Mouse (Mus musculus): ENCODE data around the gene Nhsl2. TPM values are rescaled to one million over a fixed set of nuclear protein-coding genes. Genes with fewer than 3 reads are reported as not detected.

Gene Nhsl2
- total and polyA plus RNA-seq, 2 experiments = 0.27 to 0.46 TPM

DNA sequence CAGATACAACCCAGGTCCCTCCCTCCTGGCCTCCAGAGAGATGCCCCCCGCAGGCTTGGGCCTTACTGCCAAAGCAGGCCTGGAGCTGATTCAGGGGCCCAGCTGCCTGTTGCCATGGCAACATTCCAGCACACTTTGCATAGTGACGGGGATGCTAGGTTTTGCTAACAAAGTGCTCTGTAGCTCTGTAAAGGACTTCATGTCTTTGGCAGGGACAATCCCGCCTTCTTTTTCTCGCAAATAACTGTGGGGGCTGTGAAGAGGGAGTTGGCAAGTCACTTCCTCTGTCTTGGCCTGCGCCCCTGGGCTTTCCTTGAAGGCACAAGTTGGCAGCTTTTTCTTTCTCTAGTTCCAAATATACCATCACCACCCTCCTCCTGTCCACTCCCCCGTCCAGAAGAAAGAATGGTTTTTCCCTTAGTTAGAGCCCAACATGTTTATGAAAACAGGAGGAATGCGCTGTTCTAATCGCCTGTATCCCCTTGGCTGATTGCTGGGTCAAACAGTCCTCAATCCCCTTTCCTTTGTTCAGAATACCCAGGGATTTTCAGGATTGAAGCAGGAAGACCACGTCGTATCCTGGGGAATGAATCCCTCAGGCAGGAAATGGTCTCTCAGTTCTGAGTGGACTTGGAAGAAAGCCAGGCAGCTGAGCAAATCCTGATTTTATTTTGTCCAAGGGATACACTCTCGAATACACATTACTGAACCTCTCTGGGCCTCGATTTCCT lies 144.8 kb downstream of the Nhsl2 start:
- no peaks in the 10 kb centered on the region for H3K36me3 ChIP-seq (ENCODE audit: control insufficient read depth, insufficient read depth, low read length)
- TF ChIP-seq POLR2A (IDR thresholded peaks at IDR 0.05; ENCODE audit: extremely low read depth, insufficient read depth, low read length) = no peak
- no peak for TF ChIP-seq CTCF (IDR thresholded peaks at IDR 0.05; ENCODE audit: low read depth, low read length)
- 57% methylated on average over 12 of the region's 12 CpGs for WGBS
- H3K27ac ChIP-seq (replicated peaks; ENCODE audit: insufficient read depth, low read depth, low read length) = no peak overlapping the region
- H3K9ac ChIP-seq (ENCODE audit: low read depth, low read length) = no peak overlapping the region
- H3K79me2 ChIP-seq (ENCODE audit: control insufficient read depth, insufficient read depth, low read length) = no peaks in the 10 kb centered on the region
- no peak overlapping the region for H3K4me3 ChIP-seq (ENCODE audit: insufficient read depth, low read depth, low read length)
- H3K4me1 ChIP-seq (ENCODE audit: control insufficient read depth, insufficient read depth, low read length) = no peaks in the 10 kb centered on the region
- DNase-seq (ENCODE audit: extremely low read depth, low read depth, low spot score) = no peak
- no peaks in the 10 kb centered on the region for H3K27me3 ChIP-seq (ENCODE audit: control insufficient read depth, insufficient read depth, low read length)

- H3K36me3 ChIP-seq (ENCODE audit: control insufficient read depth, insufficient read depth, low read length) = no peaks in the 10 kb centered on the region
- H3K79me2 ChIP-seq (ENCODE audit: control insufficient read depth, insufficient read depth, low read length) = no peaks in the 10 kb centered on the region
- H3K27me3 ChIP-seq (ENCODE audit: control insufficient read depth, insufficient read depth, low read length) = no peaks in the 10 kb centered on the region
- TF ChIP-seq CTCF (IDR thresholded peaks at IDR 0.05; ENCODE audit: low read depth, low read length) (no peak), POLR2A (IDR thresholded peaks at IDR 0.05; ENCODE audit: extremely low read depth, insufficient read depth, low read length) (no peak)
- H3K27ac ChIP-seq (replicated peaks; ENCODE audit: insufficient read depth, low read depth, low read length) = no peak overlapping the region
- no peaks in the 10 kb centered on the region for H3K4me1 ChIP-seq (ENCODE audit: control insufficient read depth, insufficient read depth, low read length)
- DNase-seq (ENCODE audit: extremely low read depth, low read depth, low spot score) = no peak
- 80% methylated on average over 2 of the region's 2 CpGs for WGBS
- H3K4me3 ChIP-seq (ENCODE audit: insufficient read depth, low read depth, low read length) = no peak overlapping the region
- no peak overlapping the region for H3K9ac ChIP-seq (ENCODE audit: low read depth, low read length)
Observed at GRCm38 (mm10) chrX:101996726-101997125, 147.5 kb downstream of the Nhsl2 start.

- H3K4me1 ChIP-seq (ENCODE audit: control insufficient read depth, insufficient read depth, low read length) = no peaks in the 10 kb centered on the region
Observed at GRCm38 (mm10) chrX:102003632-102004315, 154.6 kb downstream of the Nhsl2 start.

GRCm38 (mm10) chrX:102004370-102004769 lies 155.2 kb downstream of the Nhsl2 start:
- TF ChIP-seq CTCF (IDR thresholded peaks at IDR 0.05; ENCODE audit: low read depth, low read length) (no peak), POLR2A (IDR thresholded peaks at IDR 0.05; ENCODE audit: extremely low read depth, insufficient read depth, low read length) (no peak)

More at GRCm38 (mm10) chrX:102003632-102004315, 154.6 kb downstream of the Nhsl2 start:
- Histone ChIP-seq H3K4me3 (ENCODE audit: insufficient read depth, low read depth, low read length) (no peak overlapping the region), H3K27ac (replicated peaks; ENCODE audit: insufficient read depth, low read depth, low read length) (no peak overlapping the region), H3K79me2 (ENCODE audit: control insufficient read depth, insufficient read depth, low read length) (no peaks in the 10 kb centered on the region), H3K27me3 (ENCODE audit: control insufficient read depth, insufficient read depth, low read length) (no peaks in the 10 kb centered on the region), H3K36me3 (ENCODE audit: control insufficient read depth, insufficient read depth, low read length) (no peaks in the 10 kb centered on the region), H3K9ac (ENCODE audit: low read depth, low read length) (no peak overlapping the region)
- DNase-seq (ENCODE audit: extremely low read depth, low read depth, low spot score) = no peak
- TF ChIP-seq POLR2A (IDR thresholded peaks at IDR 0.05; ENCODE audit: extremely low read depth, insufficient read depth, low read length) = no peak
- no peak for TF ChIP-seq CTCF (IDR thresholded peaks at IDR 0.05; ENCODE audit: low read depth, low read length)
- 10% methylated on average over 18 of the region's 20 CpGs for WGBS

DNA sequence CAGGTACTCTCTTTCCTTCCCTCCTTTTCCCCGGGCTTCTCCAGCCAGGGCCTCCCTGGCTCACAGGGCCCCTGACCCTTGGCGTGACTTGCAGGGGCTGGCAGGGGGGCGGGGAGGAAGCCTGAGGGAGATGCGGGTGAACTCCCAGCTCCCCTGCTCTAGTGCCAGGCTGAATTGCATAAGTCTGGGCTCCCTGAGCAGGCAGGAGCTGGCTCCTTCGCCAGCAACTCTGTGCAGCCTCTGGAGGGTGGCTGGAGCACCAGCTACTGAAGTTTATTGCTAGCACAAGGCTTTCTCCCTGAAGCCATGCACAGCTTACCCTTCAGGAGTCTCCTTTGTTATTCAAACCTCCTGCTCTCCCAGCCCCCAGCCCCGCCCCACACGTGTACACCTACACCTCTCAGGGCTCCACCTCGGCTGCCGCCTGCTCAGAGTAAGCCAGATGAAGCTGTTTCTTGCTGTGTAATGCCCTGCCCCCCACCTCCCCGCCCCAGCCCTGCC lies 156.0 kb downstream of the Nhsl2 start:
- H3K36me3 ChIP-seq (ENCODE audit: control insufficient read depth, insufficient read depth, low read length) = no peaks in the 10 kb centered on the region
- no peak for TF ChIP-seq CTCF (IDR thresholded peaks at IDR 0.05; ENCODE audit: low read depth, low read length)
- no peak for TF ChIP-seq POLR2A (IDR thresholded peaks at IDR 0.05; ENCODE audit: extremely low read depth, insufficient read depth, low read length)
- H3K4me1 ChIP-seq (ENCODE audit: control insufficient read depth, insufficient read depth, low read length) = no peaks in the 10 kb centered on the region
- 34% methylated on average over 9 of the region's 10 CpGs for WGBS
- no peak for DNase-seq (ENCODE audit: extremely low read depth, low read depth, low spot score)
- H3K4me3 ChIP-seq (ENCODE audit: insufficient read depth, low read depth, low read length) = no peak overlapping the region
- H3K9ac ChIP-seq (ENCODE audit: low read depth, low read length) = no peak overlapping the region
- H3K27ac ChIP-seq (replicated peaks; ENCODE audit: insufficient read depth, low read depth, low read length) = no peak overlapping the region
- no peaks in the 10 kb centered on the region for H3K79me2 ChIP-seq (ENCODE audit: control insufficient read depth, insufficient read depth, low read length)
- no peaks in the 10 kb centered on the region for H3K27me3 ChIP-seq (ENCODE audit: control insufficient read depth, insufficient read depth, low read length)

More at GRCm38 (mm10) chrX:102004370-102004769, 155.2 kb downstream of the Nhsl2 start:
- Histone ChIP-seq H3K79me2 (ENCODE audit: control insufficient read depth, insufficient read depth, low read length) (no peaks in the 10 kb centered on the region), H3K4me3 (ENCODE audit: insufficient read depth, low read depth, low read length) (no peak overlapping the region), H3K9ac (ENCODE audit: low read depth, low read length) (no peak overlapping the region), H3K36me3 (ENCODE audit: control insufficient read depth, insufficient read depth, low read length) (no peaks in the 10 kb centered on the region), H3K27me3 (ENCODE audit: control insufficient read depth, insufficient read depth, low read length) (no peaks in the 10 kb centered on the region), H3K4me1 (ENCODE audit: control insufficient read depth, insufficient read depth, low read length) (no peaks in the 10 kb centered on the region), H3K27ac (replicated peaks; ENCODE audit: insufficient read depth, low read depth, low read length) (no peak overlapping the region)
- no peak for DNase-seq (ENCODE audit: extremely low read depth, low read depth, low spot score)
- WGBS = 4% methylated on average over 7 of the region's 7 CpGs
